Mouse (Mus musculus) hindbrain, postnatal 0 days (tissue): ENCODE results near the gene Rpl36-ps4. TPM values are rescaled to one million over a fixed set of nuclear protein-coding genes. Genes with fewer than 3 reads are reported as not detected.

Experiments used
- ATAC-seq: fragments of 200-750 bp; cut with Nextera tagmentation; 2 replicates; pipeline ENCODE4 v1.8.0; 2017; ENCODE audit warnings: mild to moderate bottlenecking, moderate TSS enrichment, moderate library complexity
- DNase-seq: peaks from one replicate; pipeline ENCODE4 v3.0.0-alpha.2; 2015; ENCODE audit warnings: low spot score
- H3K27ac ChIP-seq: fragments of 300-500 bp; sonication (generic); 2 replicates; pipeline ENCODE4 v1.5.1; 2014; ENCODE audit warnings: mild to moderate bottlenecking
- H3K27me3 ChIP-seq: fragments of 300-500 bp; sonication (generic); 2 replicates; pipeline ENCODE4 v1.6.1; 2014; ENCODE audit warnings: low read length, mixed read lengths; ENCODE audit not compliant: insufficient read depth
- H3K36me3 ChIP-seq: fragments of 300-500 bp; sonication (generic); 2 replicates; pipeline ENCODE4 v1.6.1; 2014; ENCODE audit warnings: low read length, mixed read lengths; ENCODE audit not compliant: insufficient read depth
- H3K4me1 ChIP-seq: fragments of 300-500 bp; sonication (generic); 2 replicates; pipeline ENCODE4 v1.6.1; 2014; ENCODE audit warnings: antibody characterized with exemption, low read length, mixed read lengths; ENCODE audit not compliant: insufficient read depth
- H3K4me2 ChIP-seq: fragments of 300-500 bp; sonication (generic); 2 replicates; pipeline ENCODE4 v1.6.1; 2014; ENCODE audit warnings: low read depth, mild to moderate bottlenecking, low read length, moderate library complexity, mixed read lengths
- H3K4me3 ChIP-seq: fragments of 300-500 bp; sonication (generic); 2 replicates; pipeline ENCODE4 v1.5.1; 2014; ENCODE audit warnings: low read length
- H3K9ac ChIP-seq: fragments of 300-500 bp; sonication (generic); replicated peaks from 2 replicates; pipeline ENCODE4 v1.6.1; 2014; ENCODE audit warnings: mild to moderate bottlenecking, low read length, moderate library complexity, mixed read lengths
- H3K9me3 ChIP-seq: fragments of 300-500 bp; sonication (generic); 2 replicates; pipeline ENCODE4 v1.6.1; 2016; ENCODE audit warnings: low read length, mixed read lengths
- CTCF ChIP-seq: IDR thresholded peaks from 2 replicates; pipeline ENCODE4 v1.5.1; 2016; ENCODE audit warnings: antibody characterized with exemption, control low read depth, low read depth
- WGBS: fragments of 180-500 bp; shearing (Covaris S2); extraction: QIAGEN DNeasy Blood & Tissue Kit; methylation state at CpG from one replicate; pipeline ENCODE4 v1.1.7; 2014; 5-methylcytosine and 5-hydroxymethylcytosine counted together
- polyA plus RNA-seq: library from polyadenylated mRNA; unstranded; fragments of >200 nt; fragmentation: Nextera tagmentation; extraction: Ambion mirVana; gene quantifications from 2 replicates; pipeline ENCODE4 v1.2.1, GENCODE M21; 2015
- total RNA-seq: library from RNA; depleted of rRNA; stranded (reverse); fragments of >200 nt; gene quantifications from 2 replicates; pipeline ENCODE4 v1.2.3, GENCODE M21; 2014

Rpl36-ps4 gene
- total and polyA plus RNA-seq, 2 experiments from 2014 or later, result not detected

DNA sequence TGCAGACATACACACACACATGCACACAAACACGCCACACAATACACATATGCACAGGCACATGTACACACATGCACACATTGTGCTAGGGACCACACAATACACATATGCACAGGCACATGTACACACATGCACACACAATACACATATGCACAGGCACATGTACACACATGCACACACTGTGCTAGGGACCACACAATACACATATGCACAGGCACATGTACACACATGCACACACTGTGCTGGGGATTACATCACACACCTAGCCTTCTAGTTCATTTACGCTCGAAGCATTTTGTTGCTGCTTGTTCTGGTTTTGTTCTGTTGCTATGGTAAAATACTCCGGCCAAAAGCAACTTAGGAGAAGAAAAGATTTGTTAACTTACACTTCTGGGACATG, 20.1 kb upstream of the Rpl36-ps4 start:
- Histone ChIP-seq H3K9me3 (no peaks in the 10 kb centered on the region), H3K36me3 (no peaks in the 10 kb centered on the region), H3K9ac (no peak overlapping the region), H3K27me3 (no peaks in the 10 kb centered on the region), H3K4me3 (no peak overlapping the region), H3K4me2 (no peak overlapping the region), H3K27ac (no peak overlapping the region), H3K4me1 (no peaks in the 10 kb centered on the region)
- WGBS, result 56% methylated on average over 4 of the region's 4 CpGs
- TF ChIP-seq CTCF, result no peak
- ATAC-seq, result peak; percentile 53
- DNase-seq, result peak; percentile 13

DNA sequence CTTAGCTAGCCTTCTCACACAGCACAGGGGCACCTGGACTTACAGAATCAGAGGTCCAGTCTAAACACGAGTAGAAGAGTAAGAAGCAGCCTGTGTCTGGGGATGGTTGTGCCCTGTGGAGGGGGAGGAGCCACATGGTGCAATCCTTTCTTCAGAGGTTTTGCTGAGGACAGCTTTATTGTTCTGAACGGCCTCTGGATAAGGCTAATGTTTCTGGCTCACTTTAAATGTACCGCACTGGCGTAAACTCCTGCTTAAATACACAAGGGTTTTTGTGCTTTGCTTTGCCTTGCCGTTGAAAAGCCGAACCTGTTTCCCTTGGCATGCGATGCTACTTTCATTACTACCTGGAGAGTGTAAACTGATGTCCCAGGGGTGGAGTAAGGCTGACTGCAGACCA, 19.6 kb upstream of the Rpl36-ps4 start:
- WGBS, result 30% methylated on average over 7 of the region's 7 CpGs
- Histone ChIP-seq H3K9me3 (no peaks in the 10 kb centered on the region), H3K4me3 (no peak overlapping the region), H3K4me2 (no peak overlapping the region), H3K9ac (no peak overlapping the region), H3K4me1 (no peaks in the 10 kb centered on the region), H3K27ac (no peak overlapping the region), H3K36me3 (no peaks in the 10 kb centered on the region), H3K27me3 (no peaks in the 10 kb centered on the region)
- TF ChIP-seq CTCF, result no peak
- 0 out of 2 replicates have a peak, but pooled peaks have one; percentile 35 for ATAC-seq
- no peak for DNase-seq

DNA sequence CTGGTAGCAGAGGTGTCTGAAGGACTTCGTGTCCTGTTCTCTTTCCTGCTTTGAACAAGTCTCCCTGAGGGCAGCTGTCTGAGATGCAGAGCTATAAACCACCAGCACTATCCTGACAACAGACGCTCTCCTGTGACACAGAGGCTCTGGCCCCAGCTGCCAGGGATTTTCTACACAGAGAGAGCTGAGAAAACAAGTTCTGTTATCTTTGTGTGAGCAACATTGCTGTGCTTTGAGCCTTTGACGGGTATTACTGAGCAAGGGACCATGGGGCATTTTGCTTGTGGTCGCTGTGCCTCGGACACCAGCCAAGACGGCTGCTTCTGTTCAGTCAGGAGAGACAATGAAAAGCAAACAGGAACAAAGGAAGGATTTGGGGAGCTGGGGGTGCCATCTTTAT, 17.6 kb upstream of the Rpl36-ps4 start:
- Histone ChIP-seq H3K9ac (no peak overlapping the region), H3K4me2 (no peak overlapping the region), H3K4me3 (no peak overlapping the region), H3K27me3 (no peaks in the 10 kb centered on the region), H3K27ac (0 out of 2 replicates have a peak overlapping the region, but pooled peaks have one; percentile 33), H3K9me3 (no peaks in the 10 kb centered on the region), H3K36me3 (no peaks in the 10 kb centered on the region), H3K4me1 (no peaks in the 10 kb centered on the region)
- ATAC-seq, result peak; percentile 61; the same call in 1 of the 2 replicates
- DNase-seq, result peak; percentile 38
- 18% methylated on average over 6 of the region's 6 CpGs for WGBS
- no peak for TF ChIP-seq CTCF

DNA sequence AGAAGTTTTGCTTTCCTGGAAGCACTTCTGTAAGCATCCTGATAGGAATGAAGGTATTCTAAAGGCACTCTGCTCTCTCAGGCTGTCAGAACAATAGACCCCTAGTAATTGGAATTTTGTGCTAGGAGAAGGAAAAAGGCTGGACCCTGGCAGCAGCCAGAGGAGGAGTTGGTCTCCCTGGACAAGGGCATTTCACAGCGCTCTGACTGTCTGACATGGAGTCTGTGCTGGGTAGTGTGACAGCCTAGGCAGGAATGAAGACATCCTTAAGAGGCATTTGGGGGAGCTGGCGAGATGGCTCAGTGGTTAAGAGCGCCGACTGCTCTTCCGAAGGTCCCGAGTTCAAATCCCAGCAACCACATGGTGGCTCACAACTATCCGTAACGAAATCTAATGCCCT, 17.1 kb upstream of the Rpl36-ps4 start:
- no peak overlapping the region for H3K4me2 ChIP-seq
- ATAC-seq, result no peak
- H3K9me3 ChIP-seq, result no peaks in the 10 kb centered on the region
- WGBS, result 83% methylated on average over 8 of the region's 8 CpGs
- H3K4me3 ChIP-seq, result no peak overlapping the region
- no peaks in the 10 kb centered on the region for H3K36me3 ChIP-seq
- DNase-seq, result no peak
- no peak overlapping the region for H3K9ac ChIP-seq
- no peaks in the 10 kb centered on the region for H3K4me1 ChIP-seq
- H3K27me3 ChIP-seq, result no peaks in the 10 kb centered on the region
- no peak overlapping the region for H3K27ac ChIP-seq
- no peak for TF ChIP-seq CTCF

DNA sequence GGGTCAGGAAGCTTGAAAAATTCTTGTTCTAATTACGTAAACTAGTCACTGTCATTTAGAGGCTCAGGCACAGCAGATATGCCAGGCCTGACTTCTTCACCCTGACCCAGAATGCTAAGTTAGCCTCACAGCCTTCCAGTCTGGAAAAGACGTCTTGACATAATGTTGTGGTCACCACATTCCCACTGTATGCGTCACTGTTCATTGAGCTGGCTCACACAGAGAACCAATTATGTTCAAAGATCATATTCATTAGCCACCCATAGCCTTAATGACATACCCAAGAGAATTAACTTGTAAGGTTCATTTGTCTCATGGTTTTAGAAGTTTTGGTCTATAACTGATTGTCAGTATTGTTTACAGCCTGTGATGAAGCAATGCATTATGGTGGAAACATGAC, 5.4 kb upstream of the Rpl36-ps4 start:
- Histone ChIP-seq H3K4me1 (no peaks in the 10 kb centered on the region), H3K4me2 (no peak overlapping the region), H3K36me3 (no peaks in the 10 kb centered on the region), H3K27ac (no peak overlapping the region), H3K9ac (no peak overlapping the region), H3K27me3 (no peaks in the 10 kb centered on the region), H3K9me3 (no peaks in the 10 kb centered on the region), H3K4me3 (no peak overlapping the region)
- no peak for TF ChIP-seq CTCF
- ATAC-seq, result no peak
- WGBS, result 82% methylated on average over 3 of the region's 3 CpGs
- DNase-seq, result no peak

DNA sequence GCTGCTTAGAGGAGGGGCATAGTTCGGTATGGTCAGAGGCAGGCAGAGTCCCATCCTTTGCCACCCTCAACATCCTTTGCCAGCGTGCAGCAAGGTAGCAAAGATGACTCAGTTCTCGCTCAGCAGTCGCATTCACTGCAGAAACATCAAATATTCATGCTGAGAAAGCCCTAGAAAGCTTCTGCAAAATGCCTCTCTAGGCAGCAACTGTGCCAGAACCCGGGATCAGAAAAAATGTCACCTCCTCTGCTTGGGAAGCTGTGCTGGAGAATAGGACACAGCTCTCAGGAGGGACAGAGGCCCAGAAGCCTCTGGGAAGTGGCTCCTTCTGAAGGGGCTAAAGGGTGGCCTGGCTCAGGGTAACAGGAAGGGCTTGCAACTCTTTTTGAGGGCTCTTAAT, 2.7 kb upstream of the Rpl36-ps4 start:
- H3K27me3 ChIP-seq, result no peaks in the 10 kb centered on the region
- ATAC-seq (no peak), DNase-seq (no peak)
- H3K4me1 ChIP-seq, result no peaks in the 10 kb centered on the region
- TF ChIP-seq CTCF, result no peak
- H3K27ac ChIP-seq, result no peak overlapping the region
- no peak overlapping the region for H3K4me2 ChIP-seq
- H3K9ac ChIP-seq, result no peak overlapping the region
- H3K4me3 ChIP-seq, result no peak overlapping the region
- no peaks in the 10 kb centered on the region for H3K36me3 ChIP-seq
- WGBS, result 79% methylated on average over 5 of the region's 5 CpGs
- no peaks in the 10 kb centered on the region for H3K9me3 ChIP-seq

DNA sequence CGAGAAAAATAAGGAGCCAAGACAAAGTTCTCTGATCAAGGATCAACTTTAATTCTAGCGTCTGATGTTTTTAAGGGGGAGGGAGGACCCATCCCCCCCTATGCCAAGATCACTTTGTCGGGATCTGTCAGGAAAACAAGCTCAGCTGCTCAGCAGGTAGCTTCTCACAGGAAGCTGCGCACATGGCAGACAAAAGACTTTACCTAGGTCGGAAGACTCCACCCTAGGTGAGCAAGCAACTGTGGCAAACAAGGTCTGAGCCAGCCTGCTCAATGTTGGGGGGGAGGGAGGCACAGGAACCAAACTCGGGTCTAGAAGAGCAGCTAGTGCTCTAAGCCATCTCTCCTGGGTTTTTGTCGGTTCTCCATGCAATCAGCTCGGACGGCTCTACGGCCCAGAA, 13.5 kb downstream of the Rpl36-ps4 start:
- WGBS, result 81% methylated on average over 10 of the region's 10 CpGs
- no peak overlapping the region for H3K9ac ChIP-seq
- no peak overlapping the region for H3K27ac ChIP-seq
- ATAC-seq (no peak), DNase-seq (no peak)
- no peak overlapping the region for H3K4me3 ChIP-seq
- H3K4me1 ChIP-seq, result no peaks in the 10 kb centered on the region
- TF ChIP-seq CTCF, result no peak
- H3K4me2 ChIP-seq, result no peak overlapping the region
- H3K36me3 ChIP-seq, result no peaks in the 10 kb centered on the region
- H3K27me3 ChIP-seq, result no peaks in the 10 kb centered on the region
- H3K9me3 ChIP-seq, result no peaks in the 10 kb centered on the region
